ENCODE assay signal across 8 mouse cellular contexts in the genomic region with DNA sequence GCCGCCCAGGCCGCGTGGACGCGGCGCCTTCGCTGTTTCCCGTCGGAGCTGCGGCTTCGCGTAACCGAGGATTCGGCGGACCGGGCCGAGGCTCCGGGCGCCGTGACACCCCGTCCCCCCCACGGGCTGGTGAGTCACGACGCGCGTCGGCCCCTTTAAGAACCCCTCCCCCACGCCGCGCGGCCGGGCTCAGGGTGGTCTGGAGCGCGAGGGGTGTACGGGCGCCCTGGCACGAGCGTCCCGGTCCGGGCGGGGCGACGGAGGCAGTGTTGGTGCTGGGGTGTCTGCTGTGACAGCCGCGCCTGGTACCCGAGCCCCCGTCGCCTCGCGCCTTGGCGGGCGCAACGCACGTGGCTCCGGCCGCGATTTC. TPM values are rescaled to one million over a fixed set of nuclear protein-coding genes. Genes with fewer than 3 reads are reported as not detected.
DNase-seq lines count a peak whose midpoint lies in the region; ATAC-seq and TF ChIP-seq lines count a peak whose summit lies in the region.

No protein-coding gene starts in this region.

- H3K4me3 ChIP-seq in heart, postnatal 0 days (ENCODE audit: low read depth, low read length) = peak overlapping the region; percentile 83
- H3K4me3 ChIP-seq in G1E (ENCODE audit: low read depth, low read length) = peak overlapping the region; percentile 86
- H3K4me3 ChIP-seq in embryonic facial prominence, embryonic 12.5 days = peak overlapping the region; percentile 70
- H3K4me3 ChIP-seq in limb, embryonic 11.5 days (ENCODE audit: low read depth, low read length) = peak overlapping the region; percentile 92
- peak overlapping the region; percentile 82 for H3K4me3 ChIP-seq in neural tube, embryonic 15.5 days (replicated peaks)

- no peaks in the 10 kb centered on the region for H3K36me3 ChIP-seq in heart, postnatal 0 days (replicated peaks; ENCODE audit: control insufficient read depth, insufficient read depth, low read length)
- peaks cover 39% of the 10 kb centered on the region for H3K36me3 ChIP-seq in G1E (replicated peaks)
- no peaks in the 10 kb centered on the region for H3K36me3 ChIP-seq in embryonic facial prominence, embryonic 12.5 days
- H3K36me3 ChIP-seq in limb, embryonic 11.5 days (ENCODE audit: control insufficient read depth, insufficient read depth, low read length) = no peaks in the 10 kb centered on the region
- no peaks in the 10 kb centered on the region for H3K36me3 ChIP-seq in neural tube, embryonic 15.5 days

- peak; percentile 25 for ATAC-seq in heart, postnatal 0 days (ENCODE audit: insufficient read depth, low read depth)
- no peak for ATAC-seq in G1E (ENCODE audit: extremely low read depth, insufficient number of reproducible peaks, low FRiP score, poor library complexity, severe bottlenecking)
- ATAC-seq in embryonic facial prominence, embryonic 12.5 days (ENCODE audit: insufficient number of reproducible peaks, insufficient read depth, low FRiP score, low TSS enrichment) = peak; percentile 31; the same call in 1 of the 2 replicates
- peak; percentile 29; the same call in 1 of the 2 replicates for ATAC-seq in limb, embryonic 11.5 days (ENCODE audit: insufficient number of reproducible peaks, low FRiP score, low TSS enrichment, low read depth)
- ATAC-seq in neural tube, embryonic 15.5 days (ENCODE audit: low FRiP score) = peak; percentile 67

- peak overlapping the region; percentile 99 for H3K27ac ChIP-seq in heart, postnatal 0 days (ENCODE audit: low read depth)
- peak overlapping the region; percentile 93 for H3K27ac ChIP-seq in embryonic facial prominence, embryonic 12.5 days
- H3K27ac ChIP-seq in limb, embryonic 11.5 days (replicated peaks; ENCODE audit: low read depth, low read length) = peak overlapping the region; percentile 94
- H3K27ac ChIP-seq in neural tube, embryonic 15.5 days (replicated peaks) = peak overlapping the region; percentile 98

- H3K9ac ChIP-seq in heart, postnatal 0 days (replicated peaks; ENCODE audit: low read depth, low read length) = peak overlapping the region; percentile 84
- peak overlapping the region; percentile 66 for H3K9ac ChIP-seq in embryonic facial prominence, embryonic 12.5 days
- H3K9ac ChIP-seq in limb, embryonic 11.5 days (ENCODE audit: low read length) = peak overlapping the region; percentile 88
- H3K9ac ChIP-seq in neural tube, embryonic 15.5 days (replicated peaks) = peak overlapping the region; percentile 83

- no peaks in the 10 kb centered on the region for H3K27me3 ChIP-seq in heart, postnatal 0 days (ENCODE audit: control insufficient read depth, insufficient read depth, low read length)
- no peaks in the 10 kb centered on the region for H3K27me3 ChIP-seq in G1E (ENCODE audit: insufficient read depth, low read length)
- H3K27me3 ChIP-seq in embryonic facial prominence, embryonic 12.5 days = peaks cover 4% of the 10 kb centered on the region
- no peaks in the 10 kb centered on the region for H3K27me3 ChIP-seq in limb, embryonic 11.5 days (ENCODE audit: control insufficient read depth, insufficient read depth, low read length)
- H3K27me3 ChIP-seq in neural tube, embryonic 15.5 days (replicated peaks) = peaks cover 14% of the 10 kb centered on the region

- 0% methylated on average over 44 of the region's 57 CpGs for WGBS in heart, postnatal 0 days
- WGBS in embryonic facial prominence, embryonic 12.5 days = under 1% methylated on average over 55 of the region's 57 CpGs
- WGBS in limb, embryonic 11.5 days = under 1% methylated on average over 53 of the region's 57 CpGs
- WGBS in neural tube, embryonic 15.5 days = under 1% methylated on average over 57 of the region's 57 CpGs

- TF ChIP-seq CTCF in heart, postnatal 0 days (IDR thresholded peaks at IDR 0.05; ENCODE audit: low read depth) = no peak
- TF ChIP-seq CTCF in G1E (IDR thresholded peaks at IDR 0.05; ENCODE audit: low read depth, low read length) = no peak

- peaks cover 68% of the 10 kb centered on the region for H3K4me1 ChIP-seq in heart, postnatal 0 days (ENCODE audit: control insufficient read depth, insufficient read depth)
- peaks cover 84% of the 10 kb centered on the region for H3K4me1 ChIP-seq in G1E (ENCODE audit: insufficient read depth, low read depth, low read length)
- peaks cover 67% of the 10 kb centered on the region for H3K4me1 ChIP-seq in embryonic facial prominence, embryonic 12.5 days
- H3K4me1 ChIP-seq in limb, embryonic 11.5 days (ENCODE audit: control insufficient read depth, insufficient read depth, low read length) = peaks cover 60% of the 10 kb centered on the region
- peaks cover 82% of the 10 kb centered on the region for H3K4me1 ChIP-seq in neural tube, embryonic 15.5 days

- TF ChIP-seq EP300 in heart, postnatal 0 days (IDR thresholded peaks at IDR 0.05; ENCODE audit: low read depth) = no peak

- H3K9me3 ChIP-seq in heart, postnatal 0 days (replicated peaks; ENCODE audit: control insufficient read depth, low read length) = no peaks in the 10 kb centered on the region
- no peaks in the 10 kb centered on the region for H3K9me3 ChIP-seq in G1E (replicated peaks)
- no peaks in the 10 kb centered on the region for H3K9me3 ChIP-seq in embryonic facial prominence, embryonic 12.5 days
- H3K9me3 ChIP-seq in limb, embryonic 11.5 days (ENCODE audit: control insufficient read depth, low read length) = no peaks in the 10 kb centered on the region
- H3K9me3 ChIP-seq in neural tube, embryonic 15.5 days (replicated peaks) = no peaks in the 10 kb centered on the region

- peak overlapping the region; percentile 95 for H3K4me2 ChIP-seq in heart, postnatal 0 days (ENCODE audit: low read depth, low read length)
- H3K4me2 ChIP-seq in embryonic facial prominence, embryonic 12.5 days (replicated peaks) = peak overlapping the region; percentile 89
- H3K4me2 ChIP-seq in limb, embryonic 11.5 days (ENCODE audit: low read depth, severe bottlenecking) = peak overlapping the region; percentile 73
- H3K4me2 ChIP-seq in neural tube, embryonic 15.5 days = peak overlapping the region; percentile 94

- DNase-seq in heart, postnatal 0 days (ENCODE audit: low spot score) = no peak
- no peak for DNase-seq in heart, adult 8-10 months (ENCODE audit: low spot score)
- no peak for DNase-seq in G1E (ENCODE audit: low spot score)
- DNase-seq in limb, embryonic 11.5 days (ENCODE audit: low spot score) = no peak
- no peak for DNase-seq in ovary, postnatal 36 days (ENCODE audit: low spot score)
- no peak for DNase-seq in spleen, postnatal 36 days (ENCODE audit: low spot score in 2 of 2)

RNA-seq across cellular contexts. Expression of a gene that starts 0.4 kb away (rescaled TPM):
- total RNA-seq in heart, postnatal 0 days (2014; rRNA removed; ENCODE audit: low replicate concordance) = 70.8 and 75.8 TPM in 2 replicates
- polyA plus RNA-seq in heart, postnatal 0 days (2015; fragmentation: Nextera tagmentation; extraction: Ambion mirVana) = 30.0 and 30.8 TPM in 2 replicates
- 100 to 1,000 TPM; 125 to 139 (median 131) TPM for total RNA-seq in heart, adult 8-10 months (2022)
- total RNA-seq in G1E (2014; fragmentation: Nextera tagmentation) (125 and 128 TPM in 2 replicates), G1E (2017) (15.4 and 17.0 TPM in 2 replicates)
- polyA plus RNA-seq in G1E (2012) = 133 and 141 TPM in 2 replicates
- polyA plus RNA-seq in embryonic facial prominence, embryonic 12.5 days (2016; fragmentation: Nextera tagmentation; extraction: Ambion mirVana) = 16.9 and 17.7 TPM in 2 replicates
- polyA plus RNA-seq in limb, embryonic 11.5 days (2014; fragmentation: Nextera tagmentation; extraction: Ambion mirVana) = 12.6 and 14.3 TPM in 2 replicates
- 14.3 and 20.3 TPM in 2 replicates for polyA plus RNA-seq in neural tube, embryonic 15.5 days (2015; fragmentation: Nextera tagmentation; extraction: Ambion mirVana)
